Mouse (Mus musculus) G1E (cell line): ENCODE results near the gene Sptssb.

ENCODE experiments used
- CTCF ChIP-seq: IDR thresholded peaks from 2 replicates; pipeline ENCODE4 v1.5.1; 2012; ENCODE audit warnings: low read depth, low read length, inconsistent platforms, mixed read lengths
- POLR2AphosphoS5 ChIP-seq: IDR thresholded peaks from 2 replicates; pipeline ENCODE4 v1.6.1; 2012; ENCODE audit warnings: low read depth, low read length, inconsistent platforms; ENCODE audit not compliant: insufficient replicate concordance

GRCm38 (mm10) chr3:69792823-69793417 is 66.8 kb downstream of the Sptssb start:
- TF ChIP-seq POLR2AphosphoS5 (no peak), CTCF (no peak)
